Mouse (Mus musculus) hindbrain, embryonic 13.5 days (tissue): ENCODE data around the gene Mybbp1a. TPM values are rescaled to one million over a fixed set of nuclear protein-coding genes. Genes with fewer than 3 reads are reported as not detected.
"Not testable (repeated sequence)": the region's sequence is repeated elsewhere in the genome, so short reads cannot be mapped to it uniquely, and the experiment has no call there.

Source experiments
- ATAC-seq: fragments of 200-750 bp; cut with Nextera tagmentation; 2 replicates; pipeline ENCODE4 v1.8.0; 2017; ENCODE audit warnings: moderate TSS enrichment; ENCODE audit not compliant: low FRiP score
- H3K27ac ChIP-seq: fragments of 300-500 bp; sonication (generic); 2 replicates; pipeline ENCODE4 v1.5.1; 2015; ENCODE audit warnings: inconsistent platforms, mild to moderate bottlenecking, moderate library complexity
- H3K27me3 ChIP-seq: fragments of 300-500 bp; sonication (generic); 2 replicates; pipeline ENCODE4 v1.6.1; 2015; ENCODE audit warnings: mild to moderate bottlenecking, inconsistent platforms
- H3K36me3 ChIP-seq: fragments of 300-500 bp; sonication (generic); 2 replicates; pipeline ENCODE4 v1.6.1; 2015; ENCODE audit warnings: mild to moderate bottlenecking, inconsistent platforms
- H3K4me1 ChIP-seq: fragments of 300-500 bp; sonication (generic); replicated peaks from 2 replicates; pipeline ENCODE4 v1.6.1; 2015; ENCODE audit warnings: inconsistent platforms
- H3K4me2 ChIP-seq: fragments of 300-500 bp; sonication (generic); 2 replicates; pipeline ENCODE4 v1.6.1; 2015; ENCODE audit warnings: inconsistent platforms, mild to moderate bottlenecking, moderate library complexity
- H3K4me3 ChIP-seq: fragments of 300-500 bp; sonication (generic); 2 replicates; pipeline ENCODE4 v1.5.1; 2015; ENCODE audit warnings: mild to moderate bottlenecking, inconsistent platforms
- H3K9ac ChIP-seq: fragments of 300-500 bp; sonication (generic); 2 replicates; pipeline ENCODE4 v1.6.1; 2015; ENCODE audit warnings: mild to moderate bottlenecking, inconsistent platforms
- H3K9me3 ChIP-seq: fragments of 300-500 bp; sonication (generic); 2 replicates; pipeline ENCODE4 v1.6.1; 2016; ENCODE audit warnings: inconsistent platforms
- WGBS: fragments of 180-500 bp; shearing (Covaris S2); methylation state at CpG from one replicate; pipeline ENCODE4 v1.1.7; 2015; 5-methylcytosine and 5-hydroxymethylcytosine counted together
- polyA plus RNA-seq: library from polyadenylated mRNA; unstranded; fragments of >200 nt; fragmentation: Nextera tagmentation; extraction: Ambion mirVana; gene quantifications from 2 replicates; pipeline ENCODE4 v1.2.1, GENCODE M21; 2015

Gene Mybbp1a
- polyA plus RNA-seq, 1 experiment from 2014 or later = 74.5 TPM

- Histone ChIP-seq H3K9ac (no peak within 1 kb of the TSS), H3K4me3 (no peak within 1 kb of the TSS), H3K4me2 (no peak within 1 kb of the TSS), H3K9me3 (no peaks in the 10 kb centered on the region), H3K4me1 (0 out of 2 replicates have a peak, but pooled peaks cover 3% of the 10 kb centered on the region), H3K27me3 (0 out of 2 replicates have a peak, but pooled peaks cover 3% of the 10 kb centered on the region), H3K36me3 (no peaks in the 10 kb centered on the region), H3K27ac (no peak within 1 kb of the TSS)
- 76% methylated on average over 11 of the region's 11 CpGs for WGBS
- no peak for ATAC-seq
Measured at GRCm38 (mm10) chr11:72434963-72435693, 6.0 kb upstream of the Mybbp1a start, which contains the start of gene Ggt6. TSS of gene Ggt6 (plus strand) at chr11:72435526.

- 47% methylated on average over 2 of the region's 2 CpGs for WGBS
- Histone ChIP-seq H3K27ac (no peak overlapping the region), H3K4me3 (no peak overlapping the region), H3K27me3 (0 out of 2 replicates have a peak, but pooled peaks cover 3% of the 10 kb centered on the region), H3K4me2 (no peak overlapping the region), H3K4me1 (0 out of 2 replicates have a peak, but pooled peaks cover 3% of the 10 kb centered on the region), H3K9ac (no peak overlapping the region), H3K9me3 (no peaks in the 10 kb centered on the region), H3K36me3 (no peaks in the 10 kb centered on the region)
- no peak for ATAC-seq
Measured at GRCm38 (mm10) chr11:72435694-72436045, 5.5 kb upstream of the Mybbp1a start.

- Histone ChIP-seq H3K4me2 (no peak overlapping the region), H3K4me1 (0 out of 2 replicates have a peak, but pooled peaks cover 3% of the 10 kb centered on the region), H3K9me3 (no peaks in the 10 kb centered on the region), H3K4me3 (no peak overlapping the region), H3K9ac (no peak overlapping the region), H3K27me3 (0 out of 2 replicates have a peak, but pooled peaks cover 3% of the 10 kb centered on the region), H3K27ac (no peak overlapping the region), H3K36me3 (no peaks in the 10 kb centered on the region)
- ATAC-seq = no peak
- 72% methylated on average over 5 of the region's 5 CpGs for WGBS
Measured at GRCm38 (mm10) chr11:72436271-72436670, 4.9 kb upstream of the Mybbp1a start.

- no peak overlapping the region for H3K4me3 ChIP-seq
- ATAC-seq = no peak
Measured at GRCm38 (mm10) chr11:72436756-72437650, 4.2 kb upstream of the Mybbp1a start.

GRCm38 (mm10) chr11:72438411-72438810 lies 2.7 kb upstream of the Mybbp1a start:
- H3K9ac ChIP-seq = no peak overlapping the region
- no peaks in the 10 kb centered on the region for H3K9me3 ChIP-seq
- 0 out of 2 replicates have a peak, but pooled peaks cover 3% of the 10 kb centered on the region for H3K27me3 ChIP-seq
- no peak overlapping the region for H3K27ac ChIP-seq
- no peak overlapping the region for H3K4me2 ChIP-seq
- peaks cover 14% of the 10 kb centered on the region for H3K36me3 ChIP-seq
- H3K4me3 ChIP-seq = no peak overlapping the region
- peaks cover 18% of the 10 kb centered on the region for H3K4me1 ChIP-seq
- no peak for ATAC-seq
- 71% methylated on average over 4 of the region's 4 CpGs for WGBS

More at GRCm38 (mm10) chr11:72436756-72437650, 4.2 kb upstream of the Mybbp1a start:
- Histone ChIP-seq H3K36me3 (no peaks in the 10 kb centered on the region), H3K9ac (no peak overlapping the region), H3K4me2 (no peak overlapping the region), H3K27ac (no peak overlapping the region), H3K4me1 (peaks cover 8% of the 10 kb centered on the region), H3K9me3 (no peaks in the 10 kb centered on the region), H3K27me3 (0 out of 2 replicates have a peak, but pooled peaks cover 3% of the 10 kb centered on the region)
- WGBS = 76% methylated on average over 16 of the region's 16 CpGs

GRCm38 (mm10) chr11:72440597-72440964 lies 574 bp upstream of the Mybbp1a start:
- peak overlapping the region; percentile 92 for H3K27ac ChIP-seq
- WGBS = 47% methylated on average over 6 of the region's 6 CpGs
- ATAC-seq = peak; percentile 11; the same call in 1 of the 2 replicates

GRCm38 (mm10) chr11:72446311-72447105 lies 5.4 kb downstream of the Mybbp1a start:
- Histone ChIP-seq H3K27me3 (no peaks in the 10 kb centered on the region), H3K9ac (no peak overlapping the region), H3K4me3 (no peak overlapping the region), H3K27ac (no peak overlapping the region), H3K4me2 (no peak overlapping the region), H3K9me3 (no peaks in the 10 kb centered on the region), H3K36me3 (peaks cover 95% of the 10 kb centered on the region), H3K4me1 (peaks cover 14% of the 10 kb centered on the region)
- ATAC-seq = no peak
- WGBS = 91% methylated on average over 6 of the region's 6 CpGs

More at GRCm38 (mm10) chr11:72440597-72440964, 574 bp upstream of the Mybbp1a start:
- Histone ChIP-seq H3K4me1 (peaks cover 18% of the 10 kb centered on the region), H3K4me2 (peak overlapping the region; percentile 99), H3K9ac (peak overlapping the region; percentile 91), H3K36me3 (peaks cover 36% of the 10 kb centered on the region), H3K4me3 (peak overlapping the region; percentile 96)
- not testable (repeated sequence) for H3K9me3 ChIP-seq, H3K27me3 ChIP-seq

- Histone ChIP-seq H3K4me3 (no peak overlapping the region), H3K36me3 (peaks cover 100% of the 10 kb centered on the region), H3K27me3 (no peaks in the 10 kb centered on the region), H3K9ac (no peak overlapping the region), H3K4me1 (peaks cover 5% of the 10 kb centered on the region), H3K9me3 (no peaks in the 10 kb centered on the region), H3K4me2 (no peak overlapping the region), H3K27ac (no peak overlapping the region)
- no peak for ATAC-seq
- 89% methylated on average over 8 of the region's 8 CpGs for WGBS
Measured at GRCm38 (mm10) chr11:72447475-72447874, 6.3 kb downstream of the Mybbp1a start.

- H3K9ac ChIP-seq = no peak overlapping the region
- H3K9me3 ChIP-seq = no peaks in the 10 kb centered on the region
- peaks cover 13% of the 10 kb centered on the region for H3K4me1 ChIP-seq
- H3K4me2 ChIP-seq = no peak overlapping the region
- no peak for ATAC-seq
- no peak overlapping the region for H3K4me3 ChIP-seq
- 90% methylated on average over 3 of the region's 3 CpGs for WGBS
- no peak overlapping the region for H3K27ac ChIP-seq
- no peaks in the 10 kb centered on the region for H3K27me3 ChIP-seq
- peaks cover 99% of the 10 kb centered on the region for H3K36me3 ChIP-seq
Measured at GRCm38 (mm10) chr11:72452140-72452665, 11.0 kb downstream of the Mybbp1a start.

- Histone ChIP-seq H3K9me3 (no peaks in the 10 kb centered on the region), H3K27me3 (no peaks in the 10 kb centered on the region), H3K4me2 (no peak overlapping the region), H3K9ac (no peak overlapping the region), H3K4me3 (no peak overlapping the region), H3K4me1 (peaks cover 13% of the 10 kb centered on the region), H3K27ac (peak overlapping the region; percentile 18; the same call in 1 of the 2 replicates), H3K36me3 (peaks cover 97% of the 10 kb centered on the region)
- 62% methylated on average over 15 of the region's 15 CpGs for WGBS
- no peak for ATAC-seq
Measured at GRCm38 (mm10) chr11:72453105-72453953, 12.2 kb downstream of the Mybbp1a start.

- Histone ChIP-seq H3K4me1 (peaks cover 13% of the 10 kb centered on the region), H3K27me3 (no peaks in the 10 kb centered on the region), H3K4me2 (no peak overlapping the region), H3K4me3 (no peak overlapping the region), H3K9me3 (no peaks in the 10 kb centered on the region), H3K36me3 (peaks cover 85% of the 10 kb centered on the region), H3K9ac (peak overlapping the region; percentile 56; the same call in 1 of the 2 replicates), H3K27ac (peak overlapping the region; percentile 40; the same call in 1 of the 2 replicates)
- 13% methylated on average over 5 of the region's 5 CpGs for WGBS
- ATAC-seq = peak; percentile 67
Measured at GRCm38 (mm10) chr11:72455694-72456093, 14.5 kb downstream of the Mybbp1a start.
